Mouse (Mus musculus) kidney, adult 9 months (tissue): Measurements from ENCODE around the gene Ttc34.

ENCODE experiments used
- DNase-seq: peaks from one replicate; pipeline ENCODE4 v3.0.0; 2022

Ttc34 gene

DNA sequence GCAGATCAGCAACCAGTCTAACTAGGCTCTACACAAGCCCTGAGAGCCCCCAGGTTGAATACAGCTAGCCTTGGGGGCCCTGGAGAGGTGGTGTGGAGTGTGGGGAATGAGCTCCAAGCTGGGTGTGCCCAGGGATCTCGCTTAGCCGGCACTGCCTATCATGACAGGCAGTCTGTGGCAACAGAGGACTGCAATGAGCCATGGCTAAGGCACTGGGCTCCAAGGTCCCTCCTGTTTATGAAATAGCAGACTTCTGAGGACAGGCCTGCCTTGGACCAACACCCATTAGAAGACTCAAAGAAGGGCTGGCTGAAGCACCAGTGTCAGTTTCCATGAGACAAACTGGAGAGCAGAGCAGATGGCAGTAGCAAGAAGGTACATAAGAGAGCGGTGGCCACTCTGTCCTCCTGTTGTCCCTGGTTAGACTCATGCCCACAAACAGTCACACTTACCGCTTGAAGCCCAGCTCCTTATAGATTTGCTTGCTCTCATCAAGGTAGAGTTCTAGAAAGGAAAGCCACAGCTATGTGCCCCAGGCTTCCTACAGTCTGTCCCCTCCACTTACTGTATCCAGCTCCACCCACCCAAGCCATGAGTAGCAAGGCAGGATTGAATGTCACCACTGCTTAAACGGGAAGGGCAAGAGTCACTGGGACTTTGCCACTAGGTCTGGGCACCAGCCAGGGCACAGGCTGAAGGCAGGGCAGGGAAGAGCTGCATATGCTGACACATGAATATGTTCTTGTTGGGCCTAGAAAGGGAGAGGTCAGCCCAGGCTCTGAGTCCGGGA, 60.6 kb downstream of the Ttc34 start:
- peak; percentile 18 for DNase-seq

- DNase-seq = peak; percentile 81
Observed at GRCm38 (mm10) chr4:154898506-154899446, 61.5 kb downstream of the Ttc34 start, which contains the start of gene Fam213b. Fam213b (minus strand) TSS chr4:154899135.

GRCm38 (mm10) chr4:154902371-154902770, 65.1 kb downstream of the Ttc34 start:
- DNase-seq = no peak

DNA sequence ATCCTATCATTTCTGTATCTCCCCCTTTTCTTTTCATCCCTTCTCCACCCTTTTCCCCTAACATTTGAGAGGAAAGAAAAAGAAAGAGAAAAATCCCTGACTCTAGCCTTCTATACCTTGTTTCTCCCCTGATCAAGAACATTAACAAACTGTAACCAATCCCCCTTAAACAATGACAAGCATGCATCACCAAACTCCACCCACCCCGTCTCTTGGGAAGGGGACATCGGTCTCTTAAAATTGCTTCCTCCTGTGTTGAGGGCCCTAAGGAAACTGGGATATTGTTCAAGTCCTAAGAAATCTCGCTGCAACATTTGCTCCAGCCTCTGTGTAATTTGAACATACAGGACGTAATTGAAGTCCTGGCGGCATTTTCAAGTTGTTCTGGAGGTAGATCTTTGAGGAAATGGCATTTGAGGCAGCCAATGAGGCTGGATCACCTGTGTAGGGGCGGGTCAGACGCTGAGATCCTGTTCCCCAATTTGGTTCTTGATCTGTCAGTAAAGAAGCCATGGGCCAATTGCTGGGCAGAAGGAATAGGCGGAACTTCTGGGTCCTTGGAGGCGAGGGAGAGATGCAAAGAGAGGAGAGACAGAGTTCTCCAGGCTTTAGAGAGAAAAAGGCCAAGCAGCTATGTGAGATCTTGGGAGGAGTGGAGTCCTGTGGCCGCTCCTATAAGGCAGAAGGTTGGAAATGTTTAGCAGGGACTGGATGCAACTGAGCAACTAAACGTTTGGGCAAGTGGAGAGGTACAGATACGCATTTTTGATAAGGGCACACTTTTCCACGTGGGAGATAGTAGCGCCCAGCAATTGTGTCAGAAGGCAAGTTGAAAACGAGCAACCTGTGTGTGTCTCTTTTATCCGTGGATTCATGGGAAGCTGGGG, 67.2 kb downstream of the Ttc34 start:
- DNase-seq = peak; percentile 95

GRCm38 (mm10) chr4:154907833-154908232, 70.6 kb downstream of the Ttc34 start:
- DNase-seq = peak; percentile 77

DNA sequence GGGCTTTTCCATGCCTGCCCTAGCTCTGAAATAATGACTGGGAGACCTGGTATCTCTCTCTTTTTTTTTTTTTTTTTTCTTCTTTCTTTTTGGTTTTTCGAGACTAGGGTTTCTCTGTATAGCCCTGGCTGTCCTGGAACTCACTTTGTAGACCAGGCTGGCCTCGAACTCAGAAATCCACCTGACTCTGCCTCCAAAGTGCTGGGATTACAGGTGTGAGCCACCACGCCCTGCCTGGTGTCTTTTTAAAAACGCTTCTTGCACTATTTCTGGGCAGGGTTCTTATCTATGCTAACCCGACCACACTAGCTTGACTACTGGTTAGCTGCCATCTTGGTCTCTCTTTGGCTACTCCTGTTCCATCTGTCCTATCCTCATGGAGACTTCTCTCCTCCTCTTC, 71.2 kb downstream of the Ttc34 start:
- DNase-seq = no peak

GRCm38 (mm10) chr4:154910606-154911522, 73.6 kb downstream of the Ttc34 start:
- no peak for DNase-seq

- DNase-seq = no peak
Observed at GRCm38 (mm10) chr4:154911644-154912043, 74.4 kb downstream of the Ttc34 start.

- DNase-seq = no peak
Observed at GRCm38 (mm10) chr4:154913845-154914244, 76.6 kb downstream of the Ttc34 start.

- DNase-seq = no peak
Observed at GRCm38 (mm10) chr4:154914252-154914651, 77.0 kb downstream of the Ttc34 start.

- DNase-seq = peak; percentile 72
Observed at GRCm38 (mm10) chr4:154914707-154915106, 77.4 kb downstream of the Ttc34 start.

GRCm38 (mm10) chr4:154915286-154915685, 78.0 kb downstream of the Ttc34 start:
- DNase-seq = peak; percentile 49

- no peak for DNase-seq
Observed at GRCm38 (mm10) chr4:154916662-154917061, 79.4 kb downstream of the Ttc34 start.
